Mouse (Mus musculus): ENCODE results near the gene Gm29776. TPM values are rescaled to one million over a fixed set of nuclear protein-coding genes. Genes with fewer than 3 reads are reported as not detected.

Gene Gm29776
- polyA plus RNA-seq, 1 experiment from 2014 or later, result 0.14 TPM

DNA sequence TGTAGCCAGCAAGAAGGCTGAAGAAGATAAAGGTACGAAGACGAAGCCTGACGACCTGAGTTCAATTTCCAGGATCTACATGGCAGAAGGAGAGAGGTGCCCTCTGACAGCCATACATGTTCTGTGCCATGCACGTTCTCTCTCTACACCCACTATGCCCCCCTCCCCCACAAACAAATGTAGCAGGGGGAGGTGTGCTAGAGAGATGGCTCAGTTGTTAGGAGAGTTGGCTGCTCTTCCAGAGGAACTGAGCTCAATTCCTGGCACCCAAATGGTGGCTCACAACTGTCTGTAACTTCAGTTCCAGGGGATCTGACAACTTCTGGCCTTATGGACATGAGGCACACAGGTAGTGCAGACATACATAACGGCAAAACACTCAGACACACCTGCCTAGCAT, 22.3 kb downstream of the Gm29776 start:
- 84% methylated on average over 5 of the region's 5 CpGs for WGBS

DNA sequence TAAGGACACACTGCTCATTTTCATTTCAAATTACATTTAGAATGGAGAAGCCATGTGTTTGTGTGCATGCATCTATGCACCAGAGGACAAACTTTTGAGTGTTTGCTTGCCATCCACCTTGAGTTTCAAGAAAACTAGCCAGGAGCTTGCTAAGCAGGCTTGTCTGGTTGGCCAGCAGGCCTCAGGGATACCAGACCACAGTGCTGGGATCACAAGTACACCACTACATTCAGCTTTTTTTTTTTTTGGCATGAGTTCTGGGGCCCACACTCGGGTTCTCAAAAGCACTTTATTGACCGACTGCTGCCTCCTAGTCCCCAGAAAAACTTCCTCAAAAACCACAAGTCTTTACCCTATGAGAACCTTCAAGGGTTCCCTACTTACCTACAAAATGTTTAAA, 24.3 kb downstream of the Gm29776 start:
- no peaks in the 10 kb centered on the region for H3K27me3 ChIP-seq (replicated peaks; ENCODE audit: control insufficient read depth, insufficient read depth, low read length)
- no peak overlapping the region for H3K27ac ChIP-seq (ENCODE audit: low read length)
- WGBS, result 68% methylated on average over 2 of the region's 2 CpGs
- no peak for ATAC-seq
- peaks cover 26% of the 10 kb centered on the region for H3K36me3 ChIP-seq (ENCODE audit: control insufficient read depth, insufficient read depth)
- no peaks in the 10 kb centered on the region for H3K4me1 ChIP-seq (replicated peaks; ENCODE audit: control insufficient read depth, insufficient read depth, low read length)
- no peak overlapping the region for H3K4me2 ChIP-seq (ENCODE audit: low read length)
- H3K9ac ChIP-seq (replicated peaks; ENCODE audit: low read depth, low read length), result no peak overlapping the region
- no peak overlapping the region for H3K4me3 ChIP-seq (replicated peaks; ENCODE audit: low read length)
- no peaks in the 10 kb centered on the region for H3K9me3 ChIP-seq (ENCODE audit: control insufficient read depth, low read length)

More for the DNA sequence above, 22.3 kb downstream of the Gm29776 start:
- Histone ChIP-seq H3K4me2 (ENCODE audit: low read length) (no peak overlapping the region), H3K9ac (replicated peaks; ENCODE audit: low read depth, low read length) (no peak overlapping the region), H3K4me3 (replicated peaks; ENCODE audit: low read length) (no peak overlapping the region), H3K4me1 (replicated peaks; ENCODE audit: control insufficient read depth, insufficient read depth, low read length) (no peaks in the 10 kb centered on the region), H3K36me3 (ENCODE audit: control insufficient read depth, insufficient read depth) (peaks cover 24% of the 10 kb centered on the region), H3K27ac (ENCODE audit: low read length) (no peak overlapping the region), H3K9me3 (ENCODE audit: control insufficient read depth, low read length) (no peaks in the 10 kb centered on the region), H3K27me3 (replicated peaks; ENCODE audit: control insufficient read depth, insufficient read depth, low read length) (no peaks in the 10 kb centered on the region)
- ATAC-seq, result no peak

DNA sequence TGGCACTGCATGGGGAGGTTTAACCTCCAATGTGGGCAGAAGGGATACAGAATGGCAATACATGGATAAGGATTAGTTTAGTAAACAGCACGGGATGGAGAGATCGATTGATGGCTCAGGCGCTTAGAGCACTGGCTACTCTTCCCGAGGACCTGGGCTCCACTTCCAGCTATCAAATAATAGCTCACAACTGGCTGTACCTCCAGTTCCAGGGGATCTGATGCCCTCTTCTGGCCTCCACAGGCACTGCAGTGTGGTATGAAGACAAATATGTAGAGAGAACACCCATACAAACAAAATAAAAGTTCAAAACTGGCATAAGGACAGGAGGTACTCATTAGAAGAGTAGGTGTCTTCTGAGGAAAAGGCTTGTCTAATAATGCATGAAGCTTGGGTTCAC, 29.3 kb downstream of the Gm29776 start:
- no peaks in the 10 kb centered on the region for H3K27me3 ChIP-seq (replicated peaks; ENCODE audit: control insufficient read depth, insufficient read depth, low read length)
- H3K9ac ChIP-seq (replicated peaks; ENCODE audit: low read depth, low read length), result no peak overlapping the region
- peaks cover 38% of the 10 kb centered on the region for H3K36me3 ChIP-seq (ENCODE audit: control insufficient read depth, insufficient read depth)
- ATAC-seq, result no peak
- H3K4me1 ChIP-seq (replicated peaks; ENCODE audit: control insufficient read depth, insufficient read depth, low read length), result no peaks in the 10 kb centered on the region
- WGBS, result 77% methylated on average over 4 of the region's 4 CpGs
- H3K9me3 ChIP-seq (ENCODE audit: control insufficient read depth, low read length), result no peaks in the 10 kb centered on the region
- no peak overlapping the region for H3K27ac ChIP-seq (ENCODE audit: low read length)
- H3K4me3 ChIP-seq (replicated peaks; ENCODE audit: low read length), result no peak overlapping the region
- H3K4me2 ChIP-seq (ENCODE audit: low read length), result no peak overlapping the region

DNA sequence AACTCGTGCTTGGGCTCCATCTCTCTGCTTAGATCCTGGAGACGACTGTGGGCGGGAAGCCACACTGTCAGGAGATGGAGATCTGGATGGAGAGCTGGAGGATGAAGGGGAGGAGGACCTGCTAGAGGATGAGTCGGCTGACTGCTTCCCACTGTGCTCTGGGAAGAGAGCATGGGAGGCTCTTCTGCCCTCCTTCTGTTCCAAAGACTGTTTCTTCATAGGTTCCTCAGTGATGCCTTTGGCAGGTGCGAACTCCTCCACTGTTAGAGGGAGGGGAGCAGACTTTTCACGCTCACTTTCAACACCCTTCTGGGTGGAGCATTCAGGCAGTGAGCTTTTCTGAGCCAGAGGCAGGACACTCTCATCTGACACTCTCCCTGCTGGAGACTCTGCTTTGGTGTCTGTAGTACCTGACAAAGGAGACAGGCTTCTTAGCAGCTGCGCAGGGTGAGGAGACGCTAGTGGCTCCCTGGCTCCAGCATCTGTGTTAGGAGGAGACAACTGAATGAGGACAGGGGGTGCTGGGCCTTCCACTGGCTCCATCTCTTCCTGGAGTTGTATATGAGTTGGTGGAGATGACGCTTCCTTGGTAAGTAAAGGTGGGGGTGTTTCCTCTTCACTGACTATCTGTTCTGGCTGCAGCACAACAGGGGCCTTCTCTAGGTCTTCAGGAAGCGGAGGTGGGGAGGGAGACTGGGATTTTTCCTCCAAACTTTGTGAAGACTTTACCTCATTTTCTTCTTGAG, 34.0 kb downstream of the Gm29776 start:
- Histone ChIP-seq H3K4me2 (ENCODE audit: low read length) (no peak overlapping the region), H3K27me3 (replicated peaks; ENCODE audit: control insufficient read depth, insufficient read depth, low read length) (no peaks in the 10 kb centered on the region), H3K4me3 (replicated peaks; ENCODE audit: low read length) (no peak overlapping the region), H3K27ac (ENCODE audit: low read length) (no peak overlapping the region), H3K9me3 (ENCODE audit: control insufficient read depth, low read length) (no peaks in the 10 kb centered on the region), H3K4me1 (replicated peaks; ENCODE audit: control insufficient read depth, insufficient read depth, low read length) (no peaks in the 10 kb centered on the region), H3K9ac (replicated peaks; ENCODE audit: low read depth, low read length) (no peak overlapping the region), H3K36me3 (ENCODE audit: control insufficient read depth, insufficient read depth) (peaks cover 64% of the 10 kb centered on the region)
- WGBS, result 89% methylated on average over 10 of the region's 10 CpGs
- no peak for ATAC-seq

DNA sequence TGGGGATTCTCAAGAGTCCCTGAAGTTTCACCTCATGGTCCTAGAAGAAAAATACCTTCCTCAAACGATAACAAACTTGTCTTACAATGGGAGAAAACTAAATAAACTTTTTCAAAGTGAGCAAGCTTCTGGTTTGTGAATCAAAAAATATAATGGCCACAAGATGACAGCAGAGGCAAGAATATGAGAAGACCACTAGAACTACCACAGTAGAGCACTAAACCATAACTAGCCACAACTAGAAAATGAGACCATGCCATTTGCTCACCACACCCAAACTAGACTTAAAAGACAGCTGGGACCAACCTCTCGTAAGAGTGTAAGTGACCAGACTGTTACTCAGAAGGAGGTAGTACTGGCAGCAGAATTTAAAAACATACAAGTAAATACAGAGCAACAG, 38.6 kb downstream of the Gm29776 start:
- no peak for ATAC-seq
- H3K27me3 ChIP-seq (replicated peaks; ENCODE audit: control insufficient read depth, insufficient read depth, low read length), result no peaks in the 10 kb centered on the region
- WGBS, result 96% methylated on average over 2 of the region's 2 CpGs
- H3K9me3 ChIP-seq (ENCODE audit: control insufficient read depth, low read length), result no peaks in the 10 kb centered on the region
- no peak overlapping the region for H3K27ac ChIP-seq (ENCODE audit: low read length)
- H3K9ac ChIP-seq (replicated peaks; ENCODE audit: low read depth, low read length), result no peak overlapping the region
- no peak overlapping the region for H3K4me2 ChIP-seq (ENCODE audit: low read length)
- no peak overlapping the region for H3K4me3 ChIP-seq (replicated peaks; ENCODE audit: low read length)
- no peaks in the 10 kb centered on the region for H3K4me1 ChIP-seq (replicated peaks; ENCODE audit: control insufficient read depth, insufficient read depth, low read length)
- peaks cover 58% of the 10 kb centered on the region for H3K36me3 ChIP-seq (ENCODE audit: control insufficient read depth, insufficient read depth)

DNA sequence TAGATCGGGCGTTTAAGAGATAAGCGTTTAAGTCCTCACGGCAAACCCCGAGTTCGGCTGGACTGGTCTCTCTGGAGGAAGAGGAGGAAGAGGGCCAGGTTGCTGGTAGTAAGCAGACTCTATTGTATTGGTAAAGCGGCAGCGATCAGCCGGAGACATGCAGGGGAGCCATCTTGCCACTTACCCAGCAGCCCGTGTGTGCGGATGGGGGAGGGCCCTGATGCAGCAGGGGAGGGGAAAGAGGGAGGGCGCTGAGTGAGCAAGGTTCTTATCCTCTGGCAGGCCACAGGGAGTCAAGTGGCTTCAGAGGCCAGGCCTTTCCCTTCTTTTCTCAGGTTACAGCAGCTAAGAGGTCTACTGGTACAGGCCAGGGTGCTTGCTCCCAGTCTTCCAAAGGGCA, 45.1 kb downstream of the Gm29776 start:
- Histone ChIP-seq H3K9ac (replicated peaks; ENCODE audit: low read depth, low read length) (peak overlapping the region; percentile 85), H3K4me3 (replicated peaks; ENCODE audit: low read length) (peak overlapping the region; percentile 73), H3K36me3 (ENCODE audit: control insufficient read depth, insufficient read depth) (peaks cover 33% of the 10 kb centered on the region), H3K27me3 (replicated peaks; ENCODE audit: control insufficient read depth, insufficient read depth, low read length) (no peaks in the 10 kb centered on the region), H3K9me3 (ENCODE audit: control insufficient read depth, low read length) (no peaks in the 10 kb centered on the region), H3K4me1 (replicated peaks; ENCODE audit: control insufficient read depth, insufficient read depth, low read length) (peaks cover 44% of the 10 kb centered on the region), H3K27ac (ENCODE audit: low read length) (peak overlapping the region; percentile 90), H3K4me2 (ENCODE audit: low read length) (peak overlapping the region; percentile 80)
- under 1% methylated on average over 12 of the region's 12 CpGs for WGBS
- peak; percentile 90 for ATAC-seq

DNA sequence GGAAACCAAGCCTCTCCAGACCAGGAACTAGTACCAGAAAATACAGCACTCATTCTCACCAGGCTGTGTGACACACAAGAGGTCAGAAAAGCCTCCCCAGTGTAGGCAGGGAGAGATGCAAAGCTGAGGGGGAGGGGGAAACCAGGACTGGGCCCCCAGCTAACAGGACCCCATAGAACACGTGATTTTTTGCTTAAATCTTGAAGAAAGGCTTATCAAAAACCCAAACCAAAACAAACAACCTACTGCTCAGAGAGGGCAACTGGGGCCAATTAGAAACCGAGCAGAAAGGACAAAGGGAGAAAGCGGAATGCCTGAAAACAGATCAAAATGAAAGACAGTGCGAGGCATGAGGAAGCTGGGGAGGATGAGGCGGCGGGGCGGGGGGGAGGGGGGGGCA, 45.8 kb downstream of the Gm29776 start:
- WGBS, result 0% methylated on average over 7 of the region's 7 CpGs
- peaks cover 33% of the 10 kb centered on the region for H3K36me3 ChIP-seq (ENCODE audit: control insufficient read depth, insufficient read depth)

DNA sequence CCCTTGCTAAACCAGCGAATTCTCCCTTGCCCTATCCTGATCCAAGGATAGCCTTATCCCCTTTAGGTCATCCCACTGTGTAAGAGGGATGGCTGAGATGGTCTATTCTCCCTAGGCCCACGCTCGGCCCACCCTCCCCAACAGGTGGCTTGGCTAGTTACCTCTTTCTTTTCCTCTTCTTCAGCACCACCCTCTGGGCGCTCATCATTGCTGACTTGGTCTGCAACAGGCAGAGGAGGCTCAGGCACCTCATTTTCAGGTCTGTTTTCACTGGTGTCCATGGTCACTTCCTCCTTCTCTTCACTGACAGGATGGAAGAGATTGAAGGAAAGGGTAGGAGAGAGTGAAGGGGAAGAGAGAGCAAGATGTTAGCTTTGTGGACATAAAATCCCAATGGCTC, 47.1 kb downstream of the Gm29776 start:
- H3K9ac ChIP-seq (replicated peaks; ENCODE audit: low read depth, low read length), result no peak overlapping the region
- no peak overlapping the region for H3K27ac ChIP-seq (ENCODE audit: low read length)
- peaks cover 50% of the 10 kb centered on the region for H3K4me1 ChIP-seq (replicated peaks; ENCODE audit: control insufficient read depth, insufficient read depth, low read length)
- no peak overlapping the region for H3K4me3 ChIP-seq (replicated peaks; ENCODE audit: low read length)
- no peaks in the 10 kb centered on the region for H3K27me3 ChIP-seq (replicated peaks; ENCODE audit: control insufficient read depth, insufficient read depth, low read length)
- peak overlapping the region; percentile 80 for H3K4me2 ChIP-seq (ENCODE audit: low read length)
- ATAC-seq, result 0 out of 2 replicates have a peak, but pooled peaks have one; percentile 5
- WGBS, result 72% methylated on average over 4 of the region's 4 CpGs
- H3K9me3 ChIP-seq (ENCODE audit: control insufficient read depth, low read length), result no peaks in the 10 kb centered on the region
- H3K36me3 ChIP-seq (ENCODE audit: control insufficient read depth, insufficient read depth), result peaks cover 34% of the 10 kb centered on the region

More for the DNA sequence above, 45.8 kb downstream of the Gm29776 start:
- 0 out of 2 replicates have a peak, but pooled peaks have one; percentile 7 for ATAC-seq
- peak overlapping the region; percentile 80 for H3K4me2 ChIP-seq (ENCODE audit: low read length)
- peak overlapping the region; percentile 85 for H3K9ac ChIP-seq (replicated peaks; ENCODE audit: low read depth, low read length)
- H3K9me3 ChIP-seq (ENCODE audit: control insufficient read depth, low read length), result no peaks in the 10 kb centered on the region
- peak overlapping the region; percentile 73 for H3K4me3 ChIP-seq (replicated peaks; ENCODE audit: low read length)
- no peaks in the 10 kb centered on the region for H3K27me3 ChIP-seq (replicated peaks; ENCODE audit: control insufficient read depth, insufficient read depth, low read length)
- H3K27ac ChIP-seq (ENCODE audit: low read length), result peak overlapping the region; percentile 90
- H3K4me1 ChIP-seq (replicated peaks; ENCODE audit: control insufficient read depth, insufficient read depth, low read length), result peaks cover 50% of the 10 kb centered on the region

DNA sequence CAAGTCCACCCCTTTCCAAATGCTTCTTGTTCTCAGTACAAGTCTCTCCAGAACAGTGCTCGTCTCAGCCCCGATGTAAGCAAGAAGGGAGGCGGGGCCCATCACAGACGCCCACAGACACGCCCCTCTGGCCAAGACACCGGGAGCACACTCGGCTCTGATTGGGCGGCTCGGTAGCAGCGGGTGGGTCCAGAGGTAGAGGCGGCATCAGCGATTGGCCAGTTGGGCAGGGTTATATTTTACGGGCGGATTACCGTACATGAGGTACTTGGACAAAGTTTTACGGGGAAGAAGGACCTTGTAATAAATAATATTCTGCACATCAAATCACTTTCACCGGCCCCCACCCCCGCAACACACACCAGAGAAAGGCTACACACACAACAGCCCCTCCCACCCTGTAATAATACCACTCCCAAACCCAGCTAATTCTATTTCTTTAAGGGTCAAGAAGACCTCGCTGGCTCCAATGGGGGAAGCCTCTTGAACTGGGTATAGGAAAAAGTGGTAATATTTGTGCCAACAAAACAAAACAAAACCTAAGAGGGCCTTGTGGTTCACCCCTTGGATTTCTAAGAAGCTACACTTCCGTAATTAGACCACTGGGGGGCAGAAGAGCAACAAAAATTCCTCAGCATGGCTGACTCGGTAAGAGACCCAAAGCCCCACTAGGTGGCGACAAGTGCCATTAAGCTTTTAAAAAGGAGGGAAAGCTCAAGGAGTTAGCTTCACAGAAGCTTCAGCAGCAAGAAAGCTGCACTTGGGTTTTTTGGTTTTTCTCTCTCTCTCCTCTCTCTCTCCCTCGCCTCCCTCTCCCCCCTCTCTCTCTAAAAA, 47.8 kb downstream of the Gm29776 start:
- no peak overlapping the region for H3K9ac ChIP-seq (replicated peaks; ENCODE audit: low read depth, low read length)
- H3K4me1 ChIP-seq (replicated peaks; ENCODE audit: control insufficient read depth, insufficient read depth, low read length), result peaks cover 50% of the 10 kb centered on the region
- peak overlapping the region; percentile 7; the same call in 1 of the 2 replicates for H3K4me3 ChIP-seq (replicated peaks; ENCODE audit: low read length)
- no peaks in the 10 kb centered on the region for H3K27me3 ChIP-seq (replicated peaks; ENCODE audit: control insufficient read depth, insufficient read depth, low read length)
- H3K36me3 ChIP-seq (ENCODE audit: control insufficient read depth, insufficient read depth), result peaks cover 41% of the 10 kb centered on the region
- peak overlapping the region; percentile 24; the same call in 1 of the 2 replicates for H3K4me2 ChIP-seq (ENCODE audit: low read length)
- H3K27ac ChIP-seq (ENCODE audit: low read length), result no peak overlapping the region
- WGBS, result 65% methylated on average over 23 of the region's 23 CpGs
- no peaks in the 10 kb centered on the region for H3K9me3 ChIP-seq (ENCODE audit: control insufficient read depth, low read length)
- ATAC-seq, result peak; percentile 62

Data from forebrain, embryonic 16.5 days (tissue).